9 mouse cellular contexts compared by ENCODE assay signal in the genomic region with DNA sequence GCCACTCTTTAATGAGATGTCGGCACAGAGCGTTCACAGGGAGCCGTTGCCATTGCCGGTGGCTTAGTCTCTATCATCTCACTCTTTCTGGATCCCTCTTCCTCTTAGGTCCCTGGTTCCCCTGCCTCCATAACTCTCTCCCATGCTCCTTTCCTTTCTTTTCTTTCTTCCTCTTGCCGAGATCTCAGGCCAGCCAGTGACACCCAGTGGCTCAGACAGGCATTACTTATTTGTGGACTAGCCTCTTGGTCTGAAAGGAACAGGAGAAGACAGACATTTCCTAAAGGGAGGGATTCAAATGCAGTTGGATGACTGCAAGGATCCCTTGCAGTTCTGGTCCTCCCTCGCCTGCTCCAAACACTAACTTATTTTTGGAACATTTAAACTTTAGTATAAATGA.
DNase-seq lines count a peak whose midpoint lies in the region; ATAC-seq and TF ChIP-seq lines count a peak whose summit lies in the region.
"Had no signal": no experiment of that assay in that cellular context is flagged by ENCODE, and none has a peak within 500 bp of the region (broad histone marks: within the 10 kb centered on the region; RNA-seq: fewer than 3 reads in every experiment).

No protein-coding gene starts in this region.

- no peak overlapping the region for H3K4me3 ChIP-seq in ES-Bruce4 (ENCODE audit: low read depth, low read length)
- no peak overlapping the region for H3K4me3 ChIP-seq in liver, postnatal 0 days (ENCODE audit: low read depth, low read length)
- H3K4me3 ChIP-seq: neural tube, embryonic 13.5 days had no signal

- no peak for TF ChIP-seq POLR2A in ES-Bruce4 (IDR thresholded peaks at IDR 0.05; ENCODE audit: insufficient read depth, low read length)

- TF ChIP-seq CTCF in ES-Bruce4 (IDR thresholded peaks at IDR 0.05; ENCODE audit: low read depth, low read length) = peak; percentile 48
- TF ChIP-seq CTCF in liver, postnatal 0 days (IDR thresholded peaks at IDR 0.05; ENCODE audit: low read depth) = peak; percentile 81

- peak; percentile 45 for DNase-seq in 416B (ENCODE audit: low read depth)
- DNase-seq in cerebellum, adult 18-20 months = peak; percentile 33 to 40
- peak; percentile 53 for DNase-seq in kidney, adult 18-20 months
- DNase-seq in liver, postnatal 0 days = peak; percentile 44
- peak; percentile 30 for DNase-seq in ovary, postnatal 10 days (ENCODE audit: low spot score)
- peak; percentile 37 to 52 for DNase-seq in urinary bladder, postnatal 36 days (ENCODE audit: low spot score in 2 of 2)

- no peaks in the 10 kb centered on the region for H3K27me3 ChIP-seq in ES-Bruce4 (ENCODE audit: control insufficient read depth, insufficient read depth, low read length, poor library complexity, severe bottlenecking)
- H3K27me3 ChIP-seq in liver, postnatal 0 days (ENCODE audit: insufficient read depth, low read length) = no peaks in the 10 kb centered on the region
- H3K27me3 ChIP-seq: neural tube, embryonic 13.5 days had no signal

- no peaks in the 10 kb centered on the region for H3K4me1 ChIP-seq in ES-Bruce4 (ENCODE audit: control insufficient read depth, insufficient read depth, low read length)
- no peaks in the 10 kb centered on the region for H3K4me1 ChIP-seq in liver, postnatal 0 days (ENCODE audit: insufficient read depth)
- H3K4me1 ChIP-seq: neural tube, embryonic 13.5 days had no signal

- no peak overlapping the region for H3K27ac ChIP-seq in ES-Bruce4 (ENCODE audit: insufficient read depth, low read length)
- H3K27ac ChIP-seq in liver, postnatal 0 days (ENCODE audit: low read depth) = no peak overlapping the region
- H3K27ac ChIP-seq: neural tube, embryonic 13.5 days had no signal

- no peaks in the 10 kb centered on the region for H3K9me3 ChIP-seq in ES-Bruce4 (replicated peaks; ENCODE audit: control insufficient read depth, insufficient read depth, low read length, poor library complexity, severe bottlenecking)
- no peaks in the 10 kb centered on the region for H3K9me3 ChIP-seq in liver, postnatal 0 days (ENCODE audit: low read length)
- H3K9me3 ChIP-seq: neural tube, embryonic 13.5 days had no signal

- H3K4me2 ChIP-seq in liver, postnatal 0 days (ENCODE audit: low read depth, low read length) = no peak overlapping the region
- H3K4me2 ChIP-seq: neural tube, embryonic 13.5 days had no signal

- no peaks in the 10 kb centered on the region for H3K36me3 ChIP-seq in ES-Bruce4 (ENCODE audit: control insufficient read depth, insufficient read depth, low read length, poor library complexity, severe bottlenecking)
- no peaks in the 10 kb centered on the region for H3K36me3 ChIP-seq in liver, postnatal 0 days (replicated peaks; ENCODE audit: insufficient read depth, low read length)
- H3K36me3 ChIP-seq: neural tube, embryonic 13.5 days had no signal

- ATAC-seq in frontal cortex, adult (ENCODE audit: low TSS enrichment) = peak; percentile 99
- ATAC-seq in liver, postnatal 0 days = no peak

- TF ChIP-seq EP300 in ES-Bruce4 (IDR thresholded peaks at IDR 0.05; ENCODE audit: insufficient read depth, low read depth, low read length) = no peak
- no peak for TF ChIP-seq EP300 in liver, postnatal 0 days (IDR thresholded peaks at IDR 0.05; ENCODE audit: low read depth)

- H3K9ac ChIP-seq in ES-Bruce4 (ENCODE audit: low read depth, poor library complexity, severe bottlenecking) = no peak overlapping the region
- H3K9ac ChIP-seq in liver, postnatal 0 days (replicated peaks) = no peak overlapping the region
- H3K9ac ChIP-seq: neural tube, embryonic 13.5 days had no signal

- 40% methylated on average over 6 of the region's 6 CpGs for WGBS in liver, postnatal 0 days (ENCODE audit: insufficient replicate concordance)
